Mouse (Mus musculus) heart, embryonic 10.5 days (tissue): ENCODE results near the gene Col15a1. TPM values are rescaled to one million over a fixed set of nuclear protein-coding genes. Genes with fewer than 3 reads are reported as not detected.

ENCODE experiments used
- DNase-seq: peaks from one replicate; pipeline ENCODE4 v3.0.0-alpha.2; 2017; ENCODE audit warnings: low spot score
- H3K27ac ChIP-seq: fragments of 300-500 bp; sonication (generic); 2 replicates; pipeline ENCODE4 v1.5.1; 2016; ENCODE audit warnings: mild to moderate bottlenecking
- H3K27me3 ChIP-seq: fragments of 300-500 bp; sonication (generic); 2 replicates; pipeline ENCODE4 v1.6.1; 2016; ENCODE audit warnings: mild to moderate bottlenecking; ENCODE audit not compliant: poor library complexity, insufficient read depth, severe bottlenecking
- H3K36me3 ChIP-seq: fragments of 300-500 bp; sonication (generic); 2 replicates; pipeline ENCODE4 v1.6.1; 2016; ENCODE audit warnings: mild to moderate bottlenecking, moderate library complexity
- H3K4me1 ChIP-seq: fragments of 300-500 bp; sonication (generic); 2 replicates; pipeline ENCODE4 v1.6.1; 2016; ENCODE audit warnings: mild to moderate bottlenecking
- H3K4me3 ChIP-seq: fragments of 300-500 bp; sonication (generic); 2 replicates; pipeline ENCODE4 v1.5.1; 2016; ENCODE audit warnings: mild to moderate bottlenecking, moderate library complexity
- H3K9me3 ChIP-seq: fragments of 300-500 bp; sonication (generic); 2 replicates; pipeline ENCODE4 v1.6.1; 2016; ENCODE audit warnings: mild to moderate bottlenecking, moderate library complexity
- WGBS: fragments of 180-500 bp; shearing (Covaris S2); methylation state at CpG from one replicate; pipeline ENCODE4 v1.1.7; 2016; 5-methylcytosine and 5-hydroxymethylcytosine counted together
- polyA plus RNA-seq: library from polyadenylated mRNA; unstranded; fragments of >200 nt; fragmentation: Nextera tagmentation; extraction: Ambion mirVana; gene quantifications from 2 replicates; pipeline ENCODE4 v1.2.1, GENCODE M21; 2016

Col15a1 gene
- polyA plus RNA-seq, 1 experiment from 2014 or later, result 1.5 TPM

DNA sequence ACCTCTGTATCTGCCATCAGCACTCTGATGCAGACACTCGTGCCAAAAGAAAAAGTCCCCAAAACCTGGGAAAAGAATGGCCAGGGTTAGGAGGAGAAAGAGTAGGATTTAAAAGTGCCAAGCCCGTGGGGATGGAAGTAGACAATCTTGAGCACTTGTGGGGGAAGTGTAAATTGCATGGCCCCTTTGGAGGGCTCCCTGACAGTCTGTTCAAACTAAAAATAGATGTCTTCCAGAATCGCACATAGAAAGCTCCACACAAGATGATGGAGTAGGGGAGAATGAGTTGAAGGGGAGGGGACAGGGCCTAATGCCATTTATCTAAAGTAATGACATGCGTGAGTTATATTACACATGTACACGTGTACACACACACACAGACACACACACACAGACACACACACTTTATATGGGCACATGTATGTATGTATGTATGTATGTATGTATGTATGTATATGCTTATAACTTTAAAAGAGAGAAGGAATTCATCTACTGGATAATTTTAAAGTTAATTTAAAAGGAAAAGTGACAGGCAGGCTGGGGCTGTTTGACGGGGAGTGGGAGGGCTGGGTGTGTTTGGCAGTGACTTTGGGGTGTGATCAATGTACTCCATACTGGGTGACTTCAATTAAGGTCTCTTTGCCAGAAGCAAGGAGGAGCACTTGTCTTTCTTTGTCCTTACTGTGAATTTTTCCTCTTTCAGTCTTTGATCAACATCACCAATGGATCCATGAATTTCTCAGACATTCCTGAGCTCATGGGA, 74.1 kb downstream of the Col15a1 start:
- Histone ChIP-seq H3K9me3 (no peaks in the 10 kb centered on the region), H3K4me1 (peaks cover 24% of the 10 kb centered on the region; the same call in 1 of the 2 replicates), H3K36me3 (no peaks in the 10 kb centered on the region), H3K4me3 (no peak overlapping the region), H3K27ac (no peak overlapping the region), H3K27me3 (peaks cover 4% of the 10 kb centered on the region; the same call in 1 of the 2 replicates)
- WGBS, result 59% methylated on average over 6 of the region's 6 CpGs
- no peak for DNase-seq

DNA sequence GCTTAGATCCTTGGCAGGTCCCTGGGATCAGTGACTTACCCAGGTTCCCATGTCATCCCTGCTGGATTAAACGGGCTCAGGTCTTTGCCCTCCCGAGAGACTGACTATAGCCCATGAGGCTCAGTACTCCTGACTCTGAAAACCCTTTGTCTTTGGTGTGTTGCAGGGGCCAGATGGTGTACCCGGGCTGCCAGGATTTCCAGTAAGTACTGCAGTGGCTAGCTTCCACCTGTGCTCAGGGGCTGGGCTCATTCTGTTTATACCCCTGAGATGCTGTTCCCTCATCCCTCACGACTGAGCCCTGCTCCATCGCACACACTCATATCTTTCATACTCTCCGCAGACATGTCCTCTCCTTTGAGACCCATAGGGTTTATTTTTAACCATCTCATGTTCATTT, 76.3 kb downstream of the Col15a1 start:
- H3K9me3 ChIP-seq, result no peaks in the 10 kb centered on the region
- DNase-seq, result no peak
- no peaks in the 10 kb centered on the region for H3K36me3 ChIP-seq
- no peak overlapping the region for H3K4me3 ChIP-seq
- WGBS, result 78% methylated on average over 6 of the region's 6 CpGs
- peaks cover 24% of the 10 kb centered on the region; the same call in 1 of the 2 replicates for H3K4me1 ChIP-seq
- peaks cover 4% of the 10 kb centered on the region; the same call in 1 of the 2 replicates for H3K27me3 ChIP-seq
- H3K27ac ChIP-seq, result no peak overlapping the region

DNA sequence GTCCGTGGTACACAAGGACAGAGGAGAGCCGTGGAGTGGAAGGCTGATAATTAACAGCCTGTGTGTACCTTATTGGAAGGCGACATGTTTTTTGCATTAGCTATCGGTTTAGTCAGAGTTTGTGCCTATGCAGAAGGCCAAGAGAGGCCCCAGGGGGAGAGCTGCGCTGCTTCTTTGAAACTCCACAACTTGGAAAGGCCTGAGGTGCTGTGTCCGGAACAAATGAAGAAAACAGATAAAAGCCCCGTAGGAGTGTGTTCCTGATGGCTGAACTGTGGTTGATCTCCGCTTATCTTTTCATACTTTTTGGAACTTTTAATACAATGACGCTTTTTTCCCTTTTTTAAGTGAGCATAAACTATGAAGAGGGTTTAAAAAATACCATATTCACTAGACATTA, 76.9 kb downstream of the Col15a1 start:
- Histone ChIP-seq H3K27ac (no peak overlapping the region), H3K9me3 (no peaks in the 10 kb centered on the region), H3K36me3 (no peaks in the 10 kb centered on the region), H3K27me3 (peaks cover 4% of the 10 kb centered on the region; the same call in 1 of the 2 replicates), H3K4me3 (no peak overlapping the region), H3K4me1 (peaks cover 24% of the 10 kb centered on the region; the same call in 1 of the 2 replicates)
- 59% methylated on average over 9 of the region's 9 CpGs for WGBS
- DNase-seq, result no peak

DNA sequence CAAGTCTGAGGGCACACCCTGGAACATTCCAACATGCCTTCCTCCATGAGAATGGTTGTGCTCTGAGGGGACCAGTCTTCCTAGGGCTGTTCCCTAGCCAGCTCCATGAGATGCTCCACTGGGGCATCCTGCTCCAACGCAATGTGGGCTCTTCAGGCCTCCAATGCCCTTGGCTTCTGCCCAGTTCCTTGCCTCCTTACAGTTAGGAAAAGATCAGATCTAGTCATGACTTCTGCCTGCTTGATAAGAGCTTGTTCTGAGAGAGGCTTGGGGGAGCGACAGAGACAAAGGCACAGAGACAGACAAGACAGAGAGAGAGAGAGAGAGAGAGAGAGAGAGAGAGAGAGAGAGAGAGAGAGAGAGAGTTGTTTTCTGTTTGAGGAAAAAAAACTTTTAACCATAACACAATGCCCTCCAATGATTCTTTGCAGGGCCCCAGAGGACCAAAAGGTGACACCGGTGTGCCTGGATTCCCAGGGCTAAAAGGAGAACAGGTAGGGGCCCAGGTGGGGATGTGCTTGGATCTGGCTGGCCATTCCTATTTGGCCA, 78.7 kb downstream of the Col15a1 start:
- WGBS, result 80% methylated on average over 3 of the region's 3 CpGs
- Histone ChIP-seq H3K9me3 (no peaks in the 10 kb centered on the region), H3K4me3 (no peak overlapping the region), H3K36me3 (no peaks in the 10 kb centered on the region), H3K27me3 (peaks cover 4% of the 10 kb centered on the region; the same call in 1 of the 2 replicates), H3K27ac (no peak overlapping the region), H3K4me1 (peaks cover 18% of the 10 kb centered on the region; the same call in 1 of the 2 replicates)
- DNase-seq, result no peak

DNA sequence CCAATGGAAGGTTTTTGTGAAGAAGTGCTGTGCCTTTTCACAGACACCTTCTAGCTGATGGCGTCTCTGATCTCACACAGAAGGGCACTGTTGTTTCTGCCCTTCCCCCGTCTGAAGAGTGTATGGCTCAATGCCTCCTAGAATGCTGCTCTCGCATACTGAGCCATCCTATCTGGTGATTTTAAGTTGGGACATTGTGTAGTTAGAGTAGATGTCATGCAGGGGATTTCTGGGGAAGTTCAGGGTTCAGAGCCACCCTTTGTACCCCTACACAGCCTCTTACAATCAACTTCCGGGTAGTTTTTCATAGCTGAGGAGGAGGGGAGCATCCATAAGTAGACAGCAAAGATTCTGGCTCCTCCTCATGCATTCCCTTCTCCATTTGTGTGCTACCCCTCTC, 79.5 kb downstream of the Col15a1 start:
- DNase-seq, result no peak
- Histone ChIP-seq H3K27me3 (peaks cover 4% of the 10 kb centered on the region; the same call in 1 of the 2 replicates), H3K4me3 (no peak overlapping the region), H3K9me3 (no peaks in the 10 kb centered on the region), H3K27ac (no peak overlapping the region), H3K36me3 (no peaks in the 10 kb centered on the region), H3K4me1 (peaks cover 12% of the 10 kb centered on the region; the same call in 1 of the 2 replicates)
- WGBS, result 58% methylated on average over 4 of the region's 4 CpGs

DNA sequence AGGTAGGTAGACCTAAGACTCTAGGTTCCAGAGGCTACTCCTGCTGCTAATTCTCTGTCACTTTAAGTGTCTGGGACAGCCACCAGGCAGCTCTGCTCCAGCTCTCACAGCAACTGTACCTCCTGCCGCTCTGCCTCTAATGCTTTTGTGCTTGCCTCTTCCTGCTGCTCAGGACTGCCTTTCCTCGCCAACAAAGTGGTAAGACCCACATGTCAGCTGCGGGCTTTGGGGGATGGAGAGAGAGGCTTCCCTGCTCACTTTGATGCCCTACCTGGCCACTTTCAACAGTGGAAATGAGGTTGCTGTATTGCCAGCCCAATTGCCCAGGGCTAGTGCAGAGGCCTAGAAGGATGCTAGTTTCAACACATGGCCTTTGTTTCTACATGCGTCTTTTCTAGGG, 80.3 kb downstream of the Col15a1 start:
- Histone ChIP-seq H3K9me3 (no peaks in the 10 kb centered on the region), H3K36me3 (no peaks in the 10 kb centered on the region), H3K27ac (no peak overlapping the region), H3K27me3 (peaks cover 4% of the 10 kb centered on the region; the same call in 1 of the 2 replicates), H3K4me3 (no peak overlapping the region), H3K4me1 (peaks cover 19% of the 10 kb centered on the region; the same call in 1 of the 2 replicates)
- 60% methylated on average over 4 of the region's 4 CpGs for WGBS
- DNase-seq, result no peak

DNA sequence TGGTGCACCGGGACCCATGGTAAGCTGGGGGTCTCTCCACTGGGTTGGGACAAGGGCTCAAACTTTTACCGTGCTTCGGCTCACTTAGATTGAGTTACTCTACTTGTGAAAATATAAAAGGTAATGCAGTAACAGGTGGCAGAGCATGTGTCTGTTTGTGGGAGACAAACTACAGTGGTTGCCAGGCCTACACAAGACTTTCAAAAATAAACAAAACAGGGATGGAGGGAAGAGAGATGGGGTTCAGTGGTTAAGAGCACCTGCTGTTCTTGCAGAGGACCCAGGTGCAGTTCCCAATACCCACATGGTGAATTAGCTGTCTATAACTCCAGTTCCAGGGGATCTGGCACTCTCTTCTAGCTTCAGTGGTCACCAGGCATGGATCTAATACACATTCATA, 81.6 kb downstream of the Col15a1 start:
- H3K36me3 ChIP-seq, result no peaks in the 10 kb centered on the region
- H3K4me3 ChIP-seq, result no peak overlapping the region
- no peak for DNase-seq
- H3K27ac ChIP-seq, result no peak overlapping the region
- 82% methylated on average over 3 of the region's 3 CpGs for WGBS
- peaks cover 4% of the 10 kb centered on the region; the same call in 1 of the 2 replicates for H3K27me3 ChIP-seq
- H3K4me1 ChIP-seq, result peaks cover 27% of the 10 kb centered on the region
- H3K9me3 ChIP-seq, result no peaks in the 10 kb centered on the region

DNA sequence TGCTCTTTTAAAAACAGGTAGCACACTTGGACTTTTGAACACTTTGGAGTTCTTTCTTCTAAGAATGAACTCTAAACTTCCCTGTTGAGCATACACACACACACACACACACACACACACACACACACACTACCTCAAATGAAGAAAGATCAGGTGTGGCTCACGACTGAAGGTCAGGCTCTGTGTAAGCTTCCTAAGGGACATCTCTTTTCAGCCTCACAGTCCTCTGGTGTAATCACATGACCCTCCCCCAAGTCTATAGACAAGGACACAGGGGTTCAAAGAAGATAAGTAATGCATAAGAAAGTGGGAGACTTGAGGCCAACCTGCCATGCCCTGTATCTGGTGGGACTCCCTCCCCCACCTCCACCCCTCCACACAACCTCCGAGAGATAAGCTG, 82.5 kb downstream of the Col15a1 start:
- WGBS, result 60% methylated on average over 2 of the region's 2 CpGs
- no peak for DNase-seq
- Histone ChIP-seq H3K4me3 (no peak overlapping the region), H3K27ac (no peak overlapping the region), H3K4me1 (peaks cover 22% of the 10 kb centered on the region), H3K36me3 (no peaks in the 10 kb centered on the region), H3K9me3 (no peaks in the 10 kb centered on the region), H3K27me3 (peaks cover 4% of the 10 kb centered on the region; the same call in 1 of the 2 replicates)

DNA sequence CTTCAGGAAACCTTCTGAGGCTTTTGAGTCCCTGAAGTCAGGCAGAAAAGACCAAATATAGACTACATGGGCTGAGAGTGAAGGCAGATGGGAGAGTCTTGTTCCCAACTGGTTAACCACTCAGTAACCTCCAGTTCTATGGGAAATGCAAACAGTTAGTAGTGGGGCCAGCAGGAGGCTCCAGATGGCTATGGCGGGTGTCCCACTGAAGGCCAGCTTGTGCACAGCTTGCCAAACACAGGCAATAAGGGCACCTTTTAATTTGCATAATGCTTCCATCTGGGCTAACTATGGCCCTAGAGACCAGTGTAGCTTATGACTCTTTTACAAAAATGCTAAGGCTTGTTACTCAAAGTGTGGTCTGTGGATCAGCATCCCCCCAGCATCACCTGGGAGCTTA, 83.1 kb downstream of the Col15a1 start:
- 71% methylated on average over 1 of the region's 1 CpGs for WGBS

DNA sequence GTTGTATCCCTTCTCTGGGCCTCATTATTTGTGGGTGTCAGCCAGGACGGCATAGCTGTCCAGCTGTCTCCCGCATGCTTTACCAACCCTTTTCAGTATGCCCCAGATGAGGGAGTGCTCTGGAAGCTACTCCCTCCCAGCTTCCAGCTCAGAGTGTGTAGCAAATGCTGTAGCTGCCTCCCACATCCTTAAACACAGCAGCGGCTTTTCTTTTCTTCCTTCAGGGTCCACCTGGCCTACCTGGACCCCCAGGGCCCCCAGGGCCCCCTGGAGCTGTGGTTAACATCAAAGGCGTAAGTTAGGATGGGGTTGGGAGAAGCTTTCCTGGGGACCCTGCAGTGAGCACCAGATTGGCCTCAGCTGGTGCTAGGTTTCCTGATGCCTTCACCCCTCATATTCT, 85.0 kb downstream of the Col15a1 start:
- H3K9me3 ChIP-seq, result no peaks in the 10 kb centered on the region
- no peak overlapping the region for H3K4me3 ChIP-seq
- DNase-seq, result no peak
- H3K27me3 ChIP-seq, result no peaks in the 10 kb centered on the region; the same call in 1 of the 2 replicates
- 62% methylated on average over 4 of the region's 4 CpGs for WGBS
- H3K27ac ChIP-seq, result no peak overlapping the region
- 0 out of 2 replicates have a peak, but pooled peaks cover under 1% of the 10 kb centered on the region for H3K36me3 ChIP-seq
- H3K4me1 ChIP-seq, result peaks cover 30% of the 10 kb centered on the region

More for the DNA sequence above, 83.1 kb downstream of the Col15a1 start:
- no peak for DNase-seq
- H3K36me3 ChIP-seq, result no peaks in the 10 kb centered on the region
- peaks cover 4% of the 10 kb centered on the region; the same call in 1 of the 2 replicates for H3K27me3 ChIP-seq
- H3K27ac ChIP-seq, result no peak overlapping the region
- H3K4me3 ChIP-seq, result no peak overlapping the region
- peaks cover 23% of the 10 kb centered on the region for H3K4me1 ChIP-seq
- H3K9me3 ChIP-seq, result no peaks in the 10 kb centered on the region

DNA sequence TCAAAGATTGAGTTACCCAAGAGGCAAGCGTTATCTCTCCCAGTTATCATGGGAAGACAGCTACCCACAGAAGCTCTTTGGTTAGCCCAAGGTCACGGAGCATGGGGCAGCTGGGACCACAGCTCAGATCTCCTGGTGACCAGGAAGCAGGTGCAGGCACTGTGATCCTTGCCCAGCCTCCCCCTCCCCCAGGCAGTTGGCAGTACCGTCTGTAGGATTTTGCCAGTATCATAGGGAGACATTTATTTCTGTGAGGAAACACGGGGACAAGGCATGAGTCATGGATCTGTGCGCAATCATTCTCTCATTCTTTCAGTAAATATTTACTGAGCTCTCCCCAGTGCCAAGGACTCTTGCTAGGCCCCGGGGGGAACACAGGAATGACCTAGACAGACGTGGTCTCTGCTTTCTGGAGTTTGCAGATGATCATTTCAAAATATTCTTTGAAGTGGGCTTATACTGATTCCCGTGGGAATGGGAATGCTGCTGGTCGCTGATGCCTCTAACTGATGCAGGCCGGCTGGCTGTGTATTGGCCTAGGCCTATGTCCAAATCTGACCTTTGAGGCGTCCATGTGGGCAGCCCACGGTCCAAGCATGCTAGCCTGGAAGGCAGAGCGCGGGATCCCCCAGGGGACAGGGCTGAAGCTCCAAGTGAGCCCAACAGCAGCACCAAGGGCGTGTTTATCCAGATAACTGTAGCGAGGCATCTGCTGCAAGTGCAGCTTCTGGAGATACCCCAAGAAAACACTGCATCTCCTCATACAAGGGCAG, 86.0 kb downstream of the Col15a1 start:
- Histone ChIP-seq H3K27me3 (no peaks in the 10 kb centered on the region; the same call in 1 of the 2 replicates), H3K9me3 (peaks cover 5% of the 10 kb centered on the region; the same call in 1 of the 2 replicates), H3K4me3 (no peak overlapping the region), H3K36me3 (0 out of 2 replicates have a peak, but pooled peaks cover 3% of the 10 kb centered on the region), H3K4me1 (peaks cover 30% of the 10 kb centered on the region), H3K27ac (no peak overlapping the region)
- DNase-seq, result no peak
- 70% methylated on average over 16 of the region's 16 CpGs for WGBS

DNA sequence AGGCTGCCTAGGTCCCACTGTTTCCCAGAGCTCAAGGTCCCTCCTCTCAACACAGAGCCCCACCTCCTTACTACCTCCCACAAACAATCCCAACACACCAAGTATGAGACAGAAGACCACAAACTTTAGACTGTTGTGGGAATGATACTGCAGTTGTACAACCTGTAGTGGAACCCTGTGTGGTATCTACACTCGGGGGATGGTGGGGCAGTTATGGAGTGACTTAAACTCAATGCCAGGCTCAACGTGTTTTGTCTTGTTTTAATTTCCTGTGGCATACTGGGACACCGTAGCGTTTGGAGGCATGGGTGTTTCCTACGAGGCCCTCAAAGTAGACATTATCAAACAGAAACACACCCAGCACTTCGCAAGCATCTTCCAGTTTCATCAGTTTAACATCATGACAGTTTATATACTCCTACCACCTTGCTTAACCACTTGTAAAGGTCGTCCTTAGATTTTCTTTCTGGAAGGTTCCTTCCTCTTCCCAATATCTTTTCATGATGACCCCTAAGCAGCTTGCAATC, 86.6 kb downstream of the Col15a1 start:
- Histone ChIP-seq H3K36me3 (0 out of 2 replicates have a peak, but pooled peaks cover 3% of the 10 kb centered on the region), H3K4me1 (peaks cover 30% of the 10 kb centered on the region), H3K4me3 (no peak overlapping the region), H3K9me3 (peaks cover 5% of the 10 kb centered on the region; the same call in 1 of the 2 replicates), H3K27ac (no peak overlapping the region), H3K27me3 (no peaks in the 10 kb centered on the region; the same call in 1 of the 2 replicates)
- 84% methylated on average over 7 of the region's 7 CpGs for WGBS
- no peak for DNase-seq
